ENCODE assay signal across 9 mouse cellular contexts in genomic region chr16:3895173-3895792, GRCm38 (mm10). TPM values are rescaled to one million over a fixed set of nuclear protein-coding genes. Genes with fewer than 3 reads are reported as not detected.
A peak's percentile ranks its signal among the peaks of the same experiment; 100 is the strongest.
DNase-seq lines count a peak whose midpoint lies in the region; ATAC-seq and TF ChIP-seq lines count a peak whose summit lies in the region.
"Had no signal": no experiment of that assay in that cellular context is flagged by ENCODE, and none has a peak within 500 bp of the region (broad histone marks: within the 10 kb centered on the region; RNA-seq: fewer than 3 reads in every experiment).

No protein-coding gene starts in this region.

- H3K4me3 ChIP-seq in heart, embryonic 10.5 days = no peak overlapping the region
- H3K4me3 ChIP-seq in kidney, adult 2 months (ENCODE audit: insufficient read depth, low read depth, low read length) = no peak overlapping the region
- H3K4me3 ChIP-seq in neural tube, embryonic 15.5 days (replicated peaks) = no peak overlapping the region
- H3K4me3 ChIP-seq: neural tube, embryonic 13.5 days had no signal

- H3K9ac ChIP-seq in neural tube, embryonic 15.5 days (replicated peaks) = no peak overlapping the region
- H3K9ac ChIP-seq: neural tube, embryonic 13.5 days had no signal

- peaks cover 49% of the 10 kb centered on the region for H3K36me3 ChIP-seq in heart, embryonic 10.5 days
- peaks cover 3% of the 10 kb centered on the region for H3K36me3 ChIP-seq in kidney, adult 2 months (ENCODE audit: control insufficient read depth, insufficient read depth, low read length)
- peaks cover 39% of the 10 kb centered on the region for H3K36me3 ChIP-seq in neural tube, embryonic 15.5 days

- peak; percentile 98 for DNase-seq in heart, adult 11 months
- no peak for DNase-seq in heart, embryonic 10.5 days (ENCODE audit: low spot score)
- DNase-seq in kidney, adult 2 months = peak; percentile 63
- DNase-seq in lung, postnatal 25 days (ENCODE audit: low spot score) = peak; percentile 87
- peak; percentile 19 to 32 for DNase-seq in thymus, postnatal 10 days (ENCODE audit: low spot score in 2 of 2)
- DNase-seq in right cerebral cortex, postnatal 14 days = no peak

- peak; percentile 92 for ATAC-seq in common myeloid progenitor, adult 5-6 weeks (replicated peaks; ENCODE audit: low read depth, poor library complexity, severe bottlenecking)
- no peak for ATAC-seq in neural tube, embryonic 15.5 days (ENCODE audit: low FRiP score)

- no peaks in the 10 kb centered on the region for H3K9me3 ChIP-seq in heart, embryonic 10.5 days
- no peaks in the 10 kb centered on the region for H3K9me3 ChIP-seq in neural tube, embryonic 15.5 days (replicated peaks)
- H3K9me3 ChIP-seq: neural tube, embryonic 13.5 days had no signal

- TF ChIP-seq CTCF in kidney, adult 2 months (conservative IDR thresholded peaks at IDR 0.05; ENCODE audit: insufficient read depth, insufficient read length, low read depth, low read length) = no peak

- H3K27ac ChIP-seq in heart, embryonic 10.5 days = no peak overlapping the region
- H3K27ac ChIP-seq in kidney, adult 2 months (ENCODE audit: insufficient read depth, low read depth, low read length) = peak overlapping the region; percentile 76
- H3K27ac ChIP-seq in neural tube, embryonic 15.5 days (replicated peaks) = no peak overlapping the region
- H3K27ac ChIP-seq: neural tube, embryonic 13.5 days had no signal

- 67% methylated on average over 9 of the region's 9 CpGs for WGBS in heart, embryonic 10.5 days
- 52% methylated on average over 9 of the region's 9 CpGs for WGBS in kidney, adult 2 months
- 86% methylated on average over 9 of the region's 9 CpGs for WGBS in neural tube, embryonic 15.5 days

- H3K4me1 ChIP-seq in heart, embryonic 10.5 days = peaks cover 8% of the 10 kb centered on the region; the same call in 1 of the 2 replicates
- 0 out of 2 replicates have a peak, but pooled peaks cover 2% of the 10 kb centered on the region for H3K4me1 ChIP-seq in kidney, adult 2 months (ENCODE audit: control insufficient read depth, insufficient read depth, low read length)
- H3K4me1 ChIP-seq in neural tube, embryonic 15.5 days = no peaks in the 10 kb centered on the region
- H3K4me1 ChIP-seq: neural tube, embryonic 13.5 days had no signal

- no peak for TF ChIP-seq POLR2A in kidney, adult 2 months (IDR thresholded peaks at IDR 0.05; ENCODE audit: low read depth, low read length)

- H3K4me2 ChIP-seq in neural tube, embryonic 15.5 days = no peak overlapping the region
- H3K4me2 ChIP-seq: neural tube, embryonic 13.5 days had no signal

- no peaks in the 10 kb centered on the region for H3K27me3 ChIP-seq in heart, embryonic 10.5 days (ENCODE audit: insufficient read depth, poor library complexity, severe bottlenecking)
- H3K27me3 ChIP-seq in kidney, adult 2 months (replicated peaks; ENCODE audit: control insufficient read depth, insufficient read depth, low read length) = no peaks in the 10 kb centered on the region
- H3K27me3 ChIP-seq in neural tube, embryonic 15.5 days (replicated peaks) = no peaks in the 10 kb centered on the region
- H3K27me3 ChIP-seq: neural tube, embryonic 13.5 days had no signal

RNA-seq across cellular contexts. Expression of gene Gm20695, which starts 10.8 kb away (rescaled TPM):
- 0.71 and 1.4 TPM in 2 replicates for polyA plus RNA-seq in heart, embryonic 10.5 days (2016; fragmentation: Nextera tagmentation; extraction: Ambion mirVana)
- 0.41 TPM in 1 of 2 replicates, not detected in the other for total RNA-seq in common myeloid progenitor, adult 5-6 weeks (2017)
- polyA plus RNA-seq in kidney, adult 2 months (2012; rRNA removed) = not detected in 2 replicates
- polyA plus RNA-seq in neural tube, embryonic 15.5 days (2015; fragmentation: Nextera tagmentation; extraction: Ambion mirVana) = 2.1 and 2.7 TPM in 2 replicates

RNA-seq across cellular contexts. Expression of gene Zfp597, which starts 10.9 kb away (rescaled TPM):
- 5.4 and 6.5 TPM in 2 replicates for polyA plus RNA-seq in heart, embryonic 10.5 days (2016; fragmentation: Nextera tagmentation; extraction: Ambion mirVana)
- 9.1 and 10.3 TPM in 2 replicates for total RNA-seq in common myeloid progenitor, adult 5-6 weeks (2017)
- polyA plus RNA-seq in kidney, adult 2 months (2012; rRNA removed) = 2.2 and 2.5 TPM in 2 replicates
- 12.9 and 13.4 TPM in 2 replicates for polyA plus RNA-seq in neural tube, embryonic 15.5 days (2015; fragmentation: Nextera tagmentation; extraction: Ambion mirVana)

RNA-seq across cellular contexts. Expression of gene 1700037C18Rik, which starts 13.2 kb away (rescaled TPM):
- 7.0 and 7.4 TPM in 2 replicates for polyA plus RNA-seq in heart, embryonic 10.5 days (2016; fragmentation: Nextera tagmentation; extraction: Ambion mirVana)
- total RNA-seq in common myeloid progenitor, adult 5-6 weeks (2017) = 2.3 TPM in 1 of 2 replicates, not detected in the other
- 19.5 and 20.7 TPM in 2 replicates for polyA plus RNA-seq in kidney, adult 2 months (2012; rRNA removed)
- 13.4 and 15.3 TPM in 2 replicates for polyA plus RNA-seq in neural tube, embryonic 15.5 days (2015; fragmentation: Nextera tagmentation; extraction: Ambion mirVana)

RNA-seq across cellular contexts. Expression of gene Cluap1, which starts 13.3 kb away (rescaled TPM):
- polyA plus RNA-seq in heart, embryonic 10.5 days (2016; fragmentation: Nextera tagmentation; extraction: Ambion mirVana) = 13.8 and 16.1 TPM in 2 replicates
- 51.3 and 55.6 TPM in 2 replicates for total RNA-seq in common myeloid progenitor, adult 5-6 weeks (2017)
- 7.3 and 8.3 TPM in 2 replicates for polyA plus RNA-seq in kidney, adult 2 months (2012; rRNA removed)
- 36.8 and 40.1 TPM in 2 replicates for polyA plus RNA-seq in neural tube, embryonic 15.5 days (2015; fragmentation: Nextera tagmentation; extraction: Ambion mirVana)

RNA-seq across cellular contexts. Expression of gene Naa60, which starts 23.1 kb away (rescaled TPM):
- 39.2 and 43.6 TPM in 2 replicates for polyA plus RNA-seq in heart, embryonic 10.5 days (2016; fragmentation: Nextera tagmentation; extraction: Ambion mirVana)
- total RNA-seq in common myeloid progenitor, adult 5-6 weeks (2017) = 30.0 and 39.6 TPM in 2 replicates
- 69.8 and 73.2 TPM in 2 replicates for polyA plus RNA-seq in kidney, adult 2 months (2012; rRNA removed)
- 95.6 and 102 TPM in 2 replicates for polyA plus RNA-seq in neural tube, embryonic 15.5 days (2015; fragmentation: Nextera tagmentation; extraction: Ambion mirVana)

Comparison
In these comparisons a context has a peak if more than half of its experiments do, and no peak if none do; other contexts are left out.
1. DNase-seq: peak in heart, adult 11 months (single experiment), kidney, adult 2 months (single experiment), lung, postnatal 25 days (single experiment) and thymus, postnatal 10 days (2 of 2); none in heart, embryonic 10.5 days (single experiment) and right cerebral cortex, postnatal 14 days (single experiment).